Mouse (Mus musculus) right cerebral cortex, postnatal 14 days (tissue): ENCODE data around the gene Dtx3l.
A peak's percentile ranks its signal among the peaks of the same experiment; 100 is the strongest.
"Not testable (repeated sequence)": the region's sequence is repeated elsewhere in the genome, so short reads cannot be mapped to it uniquely, and the experiment has no call there.

ENCODE experiments used
- DNase-seq: peaks from one replicate; pipeline ENCODE4 v3.0.0; 2022

The Dtx3l gene

DNA sequence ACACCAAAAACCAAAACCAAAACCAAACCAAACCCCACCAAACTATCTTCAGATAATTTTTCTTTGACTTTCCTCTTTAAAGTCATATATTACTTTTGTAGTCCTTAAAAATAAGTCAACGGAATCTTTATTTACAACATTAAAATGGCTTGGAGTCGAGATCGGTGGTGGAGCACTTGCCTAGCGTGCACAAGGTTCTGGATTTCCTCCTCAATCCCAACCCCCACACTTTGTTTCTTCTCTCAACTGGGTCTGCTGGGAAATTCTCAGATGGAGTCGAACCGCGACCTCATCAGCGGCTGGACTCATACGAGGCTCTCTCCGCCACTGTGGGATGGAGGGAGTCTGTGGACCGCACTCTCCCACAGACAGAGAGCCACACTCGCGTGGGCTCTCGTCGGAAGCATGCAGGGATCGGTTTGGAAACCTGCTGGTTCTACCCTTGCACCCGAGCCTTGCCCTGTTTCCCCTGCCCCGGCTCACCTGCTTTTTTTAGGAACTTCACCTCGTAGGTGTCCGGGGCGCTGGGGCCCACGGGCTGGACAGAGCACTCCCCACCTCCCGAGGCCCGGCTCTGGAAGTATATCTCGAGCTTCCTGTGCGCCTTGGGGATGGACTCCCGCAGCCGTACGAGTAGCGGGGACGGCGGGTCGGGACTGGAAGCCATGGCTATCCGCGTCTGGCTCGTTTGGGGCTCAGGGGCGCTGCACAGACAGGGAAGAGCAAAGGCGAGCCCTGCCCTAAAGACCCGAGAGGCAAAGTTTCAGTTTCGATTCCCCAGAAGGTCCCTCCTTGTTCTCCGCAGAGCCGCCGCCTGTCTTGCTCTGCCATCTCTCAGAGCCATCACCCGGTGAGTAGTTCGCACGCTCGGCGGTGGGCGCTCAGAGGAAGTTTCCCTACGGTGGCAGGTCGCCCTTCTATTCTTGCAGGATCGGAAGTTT is at the start of gene Dtx3l, which contains the start of gene Parp9:
TSS of gene Dtx3l (minus strand) at position 941 of the 941 bp plus-strand sequence.
TSS of gene Parp9 (plus strand) at position 260 of the 941 bp plus-strand sequence.
- peak; percentile 20 for DNase-seq

DNA sequence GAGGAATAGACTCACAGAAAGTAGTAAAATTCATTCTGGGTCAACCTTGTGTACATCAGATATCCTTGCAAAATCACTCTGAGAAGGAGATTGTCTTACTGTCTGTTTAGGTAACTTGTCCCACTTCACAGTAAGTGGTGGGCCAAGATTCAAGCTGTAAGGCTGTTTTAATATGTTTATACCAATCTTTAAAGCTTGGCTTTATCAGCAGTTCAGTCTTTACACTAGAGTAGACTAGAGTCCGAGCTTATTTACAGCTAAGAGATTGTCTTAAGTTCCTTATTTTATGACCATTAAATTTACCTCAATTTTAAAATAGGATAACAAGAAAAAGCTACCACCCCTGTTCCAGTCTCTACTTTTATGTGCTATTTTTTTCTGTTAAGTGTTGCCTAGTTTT is 49.0 kb upstream of the Dtx3l start:
- no peak for DNase-seq

GRCm38 (mm10) chr16:35984471-35984870 is 45.5 kb upstream of the Dtx3l start:
- DNase-seq = no peak

DNA sequence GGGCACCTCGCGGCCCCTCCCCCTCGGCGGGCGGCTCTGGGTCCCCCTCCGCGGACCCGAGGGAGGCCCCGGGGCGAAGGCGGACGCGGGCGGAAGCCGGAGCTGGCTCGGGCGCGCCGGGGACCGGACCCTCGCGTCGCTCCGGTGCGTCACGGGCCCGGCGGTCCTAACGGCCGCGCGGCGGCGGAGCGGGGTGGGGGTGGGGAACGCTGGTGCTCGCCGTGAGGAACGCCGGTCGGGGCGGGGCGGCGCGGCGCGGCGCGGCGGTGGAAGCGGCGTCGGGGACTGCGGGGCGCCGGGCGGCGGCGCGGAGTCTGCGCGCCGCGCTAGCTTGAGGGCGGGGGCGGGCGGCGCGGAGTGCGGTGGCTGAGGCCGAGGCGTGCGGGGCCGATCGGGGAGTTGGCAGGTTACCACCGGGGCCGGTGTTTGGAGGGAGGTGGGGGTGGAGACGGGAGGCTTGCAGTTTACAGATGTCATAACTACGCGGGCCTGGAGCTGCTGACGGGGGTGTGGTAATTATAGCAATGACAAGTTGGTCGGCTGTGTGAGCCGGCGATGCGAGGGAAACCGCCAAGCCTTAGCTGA is 44.7 kb upstream of the Dtx3l start:
- peak; percentile 70 for DNase-seq

DNA sequence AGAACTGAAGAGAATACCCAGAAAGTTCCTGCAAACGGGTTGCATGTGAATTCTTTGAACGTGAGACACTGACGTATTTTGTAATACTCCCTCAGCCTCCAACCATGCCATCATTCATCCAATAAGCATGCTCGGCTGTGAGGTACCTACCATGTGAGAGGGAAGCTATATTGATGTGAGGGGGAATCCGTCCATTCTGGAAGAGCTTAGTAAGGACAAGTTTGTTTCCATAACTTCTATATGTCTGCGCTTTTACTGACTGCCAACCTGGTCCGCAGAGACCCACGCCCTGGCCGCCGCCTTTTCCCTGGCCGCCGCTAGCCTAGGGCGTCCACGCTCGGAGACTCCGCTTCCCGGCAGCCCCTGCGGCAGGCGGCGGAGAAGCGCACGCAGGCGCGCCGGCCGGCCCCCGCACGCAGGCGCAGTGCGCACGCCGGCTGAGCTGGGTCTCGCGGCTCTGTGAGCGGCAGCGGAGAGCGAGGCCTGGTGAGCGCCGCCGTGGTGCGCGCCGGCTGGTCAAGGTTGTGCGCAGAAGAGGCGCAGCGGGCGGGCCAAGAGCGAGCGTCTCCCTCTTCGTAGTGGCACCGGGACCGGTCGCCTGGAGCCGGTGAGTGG is 44.1 kb upstream of the Dtx3l start:
- DNase-seq = peak; percentile 87

GRCm38 (mm10) chr16:35982506-35982901 is 43.6 kb upstream of the Dtx3l start:
- no peak for DNase-seq

- peak; percentile 100 for DNase-seq
Observed at GRCm38 (mm10) chr16:35981363-35981821, 42.4 kb upstream of the Dtx3l start.

- DNase-seq = not testable (repeated sequence)
Observed at GRCm38 (mm10) chr16:35978450-35978849, 39.5 kb upstream of the Dtx3l start, which contains the start of gene Kpna1. TSS of gene Kpna1 (plus strand) at chr16:35978750.

GRCm38 (mm10) chr16:35974021-35974420 is 35.1 kb upstream of the Dtx3l start:
- DNase-seq = no peak

GRCm38 (mm10) chr16:35968149-35968548 is 29.2 kb upstream of the Dtx3l start:
- DNase-seq = no peak

DNA sequence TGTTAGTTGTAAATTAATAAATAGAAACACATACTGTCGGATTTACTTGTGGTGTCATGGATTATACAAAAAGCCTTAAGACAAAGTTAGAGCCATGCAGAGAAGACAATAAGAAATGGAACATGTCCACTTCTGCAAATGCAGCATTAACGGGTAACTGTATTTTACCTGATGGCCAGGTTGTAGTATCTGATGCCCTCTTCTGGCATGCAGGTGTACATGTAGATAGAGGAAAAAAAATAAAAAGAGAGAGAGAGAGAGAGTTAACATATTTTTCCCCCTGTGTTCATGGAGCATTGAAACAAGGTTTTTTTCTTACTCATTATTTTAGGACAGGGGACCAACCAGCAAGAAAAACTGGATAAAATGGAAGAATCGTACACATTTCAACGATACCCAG is 28.4 kb upstream of the Dtx3l start:
- no peak for DNase-seq

GRCm38 (mm10) chr16:35966411-35967115 is 27.6 kb upstream of the Dtx3l start:
- no peak for DNase-seq

DNA sequence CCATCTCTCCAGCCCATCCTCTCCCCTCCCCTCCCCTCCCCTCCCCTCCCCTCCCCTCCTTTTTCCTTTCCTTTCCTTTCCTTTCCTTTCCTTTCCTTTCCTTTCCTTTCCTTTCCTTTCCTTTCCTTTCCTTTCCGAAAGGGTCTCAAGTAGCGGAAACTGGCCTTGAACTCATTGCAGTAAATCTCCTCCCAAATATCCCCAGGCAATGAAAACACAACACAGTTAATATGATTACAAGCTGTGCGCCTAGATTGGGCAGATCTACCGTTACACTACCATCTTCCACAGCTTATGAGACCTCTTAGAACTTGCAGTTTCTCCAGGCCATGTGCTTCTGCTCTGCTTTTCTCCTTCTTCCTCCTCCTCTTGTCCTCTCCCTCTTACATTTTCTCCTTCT is 27.0 kb upstream of the Dtx3l start:
- DNase-seq = not testable (repeated sequence)

DNA sequence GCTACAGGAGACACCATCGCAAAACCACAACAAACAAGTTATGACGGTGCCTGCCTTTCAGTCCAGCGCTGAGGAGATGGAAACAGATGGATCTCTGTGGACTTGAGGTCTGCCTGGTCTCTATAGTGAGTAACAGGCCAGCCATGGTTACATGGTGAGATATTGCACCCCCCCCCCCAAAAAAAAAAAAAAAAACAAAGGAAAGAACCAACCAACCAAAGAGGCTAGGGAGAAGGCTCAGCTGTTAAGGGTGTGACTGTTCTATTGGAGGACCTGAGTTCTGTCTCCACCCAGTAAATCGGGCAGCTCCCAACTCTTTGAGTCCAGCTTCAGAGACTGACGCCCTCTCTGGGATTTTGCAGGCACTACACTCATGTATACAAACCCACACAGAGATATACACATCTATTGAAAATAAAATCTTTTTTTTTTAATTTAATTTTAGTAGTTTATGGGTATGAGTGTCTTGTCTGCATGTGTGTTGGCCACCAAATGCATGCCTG is 13.7 kb upstream of the Dtx3l start:
- no peak for DNase-seq

- no peak for DNase-seq
Observed at GRCm38 (mm10) chr16:35951216-35951615, 12.3 kb upstream of the Dtx3l start.

GRCm38 (mm10) chr16:35949264-35949663 is 10.3 kb upstream of the Dtx3l start:
- no peak for DNase-seq

DNA sequence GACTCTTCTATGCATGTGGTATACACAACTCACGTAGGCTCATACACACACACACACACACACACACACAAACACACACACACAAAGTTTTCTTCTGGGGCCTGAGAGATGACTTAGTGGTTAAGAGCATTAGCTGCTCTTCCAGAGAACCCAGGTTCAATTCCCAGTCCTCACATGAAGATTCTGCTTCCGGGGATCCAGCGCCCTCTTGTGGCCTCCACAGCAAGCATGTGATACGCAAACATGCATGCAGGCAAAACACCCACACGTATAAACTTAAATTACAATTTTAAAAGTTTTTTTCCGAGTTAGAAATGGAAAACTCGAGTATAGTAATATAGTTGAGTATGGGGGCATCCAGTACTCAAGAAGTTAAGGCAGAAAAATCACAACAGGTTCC is 2.4 kb upstream of the Dtx3l start:
- DNase-seq = peak; percentile 38

DNA sequence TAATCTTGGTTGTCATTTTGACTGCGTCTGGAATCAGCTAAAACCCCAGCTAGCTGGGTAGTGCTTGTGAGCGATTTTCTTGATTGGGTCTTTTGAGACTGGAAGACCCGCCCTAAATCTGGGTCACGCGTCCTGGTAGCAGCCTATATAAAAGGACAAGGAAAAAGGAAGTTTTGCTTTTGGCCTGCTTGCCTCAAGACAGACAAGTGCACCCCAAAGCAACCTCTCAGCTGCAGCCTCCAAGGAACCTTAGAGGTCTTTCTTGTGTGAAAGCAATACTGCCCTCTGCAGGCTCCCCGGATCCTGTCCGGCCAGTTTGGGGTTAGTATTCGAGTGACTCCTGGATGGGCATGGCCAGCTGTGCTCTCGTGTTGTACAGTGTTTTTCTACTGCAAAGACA is 739 bp upstream of the Dtx3l start:
- DNase-seq = peak; percentile 67

DNA sequence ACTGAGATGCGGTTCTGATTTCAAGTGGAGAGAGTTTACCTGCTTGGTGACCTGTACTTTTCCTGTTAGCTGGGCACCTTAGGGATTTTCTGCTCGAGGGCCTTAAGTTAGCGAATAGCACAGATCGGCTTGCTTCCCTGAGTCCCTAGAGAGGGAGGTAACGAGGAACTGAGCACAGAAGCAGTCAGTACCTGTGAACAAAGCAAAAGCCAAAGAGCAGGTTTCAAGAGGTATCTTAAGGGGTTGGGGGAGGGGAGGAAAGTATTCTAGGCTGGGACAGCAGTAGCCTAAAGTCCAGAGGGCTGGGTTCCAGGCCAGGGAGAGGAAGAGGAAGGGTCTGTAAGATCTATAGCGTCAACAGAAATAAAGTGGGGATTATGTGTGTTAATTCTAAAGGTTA is 310 bp upstream of the Dtx3l start:
- no peak for DNase-seq

- DNase-seq = no peak
Observed at GRCm38 (mm10) chr16:35933181-35933580, 5.8 kb downstream of the Dtx3l start.

DNA sequence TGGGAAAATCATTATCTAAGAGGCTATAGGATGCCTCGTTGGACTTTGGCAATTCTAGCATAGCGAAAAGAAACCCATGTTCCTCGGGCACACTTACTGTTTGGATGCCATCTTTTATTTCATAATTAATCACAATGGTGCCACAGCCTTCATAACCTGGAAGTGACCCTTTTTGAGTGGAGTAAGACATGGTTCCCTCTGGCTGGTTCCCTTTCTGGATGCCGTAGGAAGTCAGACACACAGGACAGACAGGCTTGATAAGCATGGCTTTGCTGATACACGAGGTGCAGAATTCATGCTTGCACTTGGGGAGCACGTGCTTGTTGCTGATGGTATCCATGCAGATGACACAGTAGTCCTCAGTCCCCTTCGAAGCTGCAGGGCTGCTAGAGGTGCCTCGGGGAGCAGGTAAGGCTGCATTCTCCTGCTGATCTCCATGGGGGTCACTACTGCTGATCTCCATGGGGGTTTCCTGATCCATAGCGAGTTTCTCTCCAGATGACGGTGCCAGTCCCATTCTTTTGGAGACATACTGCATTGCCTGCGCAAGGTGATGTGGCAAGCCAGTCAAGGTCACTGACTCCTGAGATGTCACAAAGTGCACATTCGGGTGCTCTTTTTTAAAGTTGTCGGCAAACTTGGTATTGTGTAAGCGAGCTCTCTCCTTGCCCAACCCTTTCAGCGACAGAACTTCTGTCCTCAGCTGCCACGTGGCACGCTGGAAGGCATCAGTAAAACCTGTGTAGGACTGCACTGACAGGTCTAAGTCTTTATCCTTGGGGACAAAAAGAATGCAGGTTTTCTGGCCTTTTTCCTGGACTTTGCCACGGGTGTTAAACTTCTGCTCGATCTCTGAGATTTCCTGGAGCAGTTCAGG is 6.5 kb downstream of the Dtx3l start:
- no peak for DNase-seq

- DNase-seq = no peak
Observed at GRCm38 (mm10) chr16:35924341-35924740, 14.6 kb downstream of the Dtx3l start.
